In genomic region chr9:107037947-107038346, GRCm38 (mm10) we compare ENCODE assay signal across 16 mouse cellular contexts.
"Had no signal": no experiment of that assay in that cellular context is flagged by ENCODE, and none has a peak within 500 bp of the region (broad histone marks: within the 10 kb centered on the region; RNA-seq: fewer than 3 reads in every experiment).

No protein-coding gene starts in this region.

- DNase-seq: gastrocnemius, postnatal 14 days; gastrocnemius, postnatal 36 days; heart, adult 18-20 months; heart, postnatal 10 days; heart, postnatal 4 days; kidney, adult 18-20 months; kidney, adult 8-10 months; kidney, postnatal 10 days; kidney, postnatal 25 days; kidney, postnatal 4 days; liver; liver, embryonic 13.5 days had no signal

- ATAC-seq: hindbrain, embryonic 16.5 days; inflammation-experienced regulatory T-cells, adult 6 months; intestine, embryonic 15.5 days; intestine, postnatal 0 days had no signal
